In genomic region chr3:136710310-136710906, GRCm38 (mm10) we compare ENCODE assay signal across 21 mouse cellular contexts. TPM values are rescaled to one million over a fixed set of nuclear protein-coding genes. Genes with fewer than 3 reads are reported as not detected.
DNase-seq lines count a peak whose midpoint lies in the region; ATAC-seq and TF ChIP-seq lines count a peak whose summit lies in the region.
"Had no signal": no experiment of that assay in that cellular context is flagged by ENCODE, and none has a peak within 500 bp of the region (broad histone marks: within the 10 kb centered on the region; RNA-seq: fewer than 3 reads in every experiment).

No protein-coding gene starts in this region.

- peaks cover 10% of the 10 kb centered on the region for H3K4me1 ChIP-seq in liver, adult 2 months (ENCODE audit: control insufficient read depth, insufficient read depth, low read length)
- peaks cover 26% of the 10 kb centered on the region for H3K4me1 ChIP-seq in liver, postnatal 0 days (ENCODE audit: insufficient read depth)
- H3K4me1 ChIP-seq in CH12.LX (ENCODE audit: control insufficient read depth in 1 of 2, insufficient read depth in 2 of 2) = peaks cover 24 to 69% of the 10 kb centered on the region in 2 experiments

- WGBS in liver, adult 2 months = 49% methylated on average over 10 of the region's 10 CpGs
- WGBS in liver, postnatal 0 days (ENCODE audit: insufficient replicate concordance) = 53% methylated on average over 10 of the region's 10 CpGs

- no peak overlapping the region for H3K9ac ChIP-seq in liver, adult 2 months (ENCODE audit: low read depth, low read length)
- no peak overlapping the region for H3K9ac ChIP-seq in liver, postnatal 0 days (replicated peaks)
- H3K9ac ChIP-seq in CH12.LX (ENCODE audit: insufficient read depth, low read depth) = peak overlapping the region; percentile 62
- H3K9ac ChIP-seq: embryonic facial prominence, embryonic 12.5 days; forebrain, embryonic 13.5 days; forebrain, embryonic 15.5 days had no signal

- H3K27me3 ChIP-seq in liver, adult 2 months (ENCODE audit: control insufficient read depth, insufficient read depth, low read length) = no peaks in the 10 kb centered on the region
- H3K27me3 ChIP-seq in liver, postnatal 0 days (ENCODE audit: insufficient read depth, low read length) = no peaks in the 10 kb centered on the region
- no peaks in the 10 kb centered on the region for H3K27me3 ChIP-seq in CH12.LX (replicated peaks)
- H3K27me3 ChIP-seq: embryonic facial prominence, embryonic 12.5 days; forebrain, embryonic 13.5 days; forebrain, embryonic 15.5 days; Patski had no signal

- DNase-seq in heart, adult 11 months = peak; percentile 63
- DNase-seq in heart, adult 9 months (ENCODE audit: low spot score in 2 of 2) = no peak
- peak; percentile 25 for DNase-seq in liver, adult 2 months (ENCODE audit: extremely low read depth, low read depth, low spot score)
- DNase-seq in liver, postnatal 0 days = no peak
- DNase-seq in CH12.LX (ENCODE audit: extremely low read depth) = no peak
- DNase-seq in frontal cortex, postnatal 10 days (ENCODE audit: low spot score in 2 of 2) = no peak
- DNase-seq: adrenal gland, adult 8-10 months; adrenal gland, postnatal 14 days; adrenal gland, postnatal 36 days; cerebellum, adult 11-12 months; cerebellum, adult 2 months; cerebellum, adult 9-10 months; cerebellum, postnatal 10 days; cerebellum, postnatal 25 days had no signal

- TF ChIP-seq CTCF in liver, adult 2 months (IDR thresholded peaks at IDR 0.05; ENCODE audit: low read depth, low read length) = no peak
- no peak for TF ChIP-seq CTCF in liver, postnatal 0 days (IDR thresholded peaks at IDR 0.05; ENCODE audit: low read depth)
- no peak for TF ChIP-seq CTCF in CH12.LX (conservative IDR thresholded peaks at IDR 0.05 in 1 of 2, IDR thresholded peaks at IDR 0.05 in 1 of 2; ENCODE audit: low read depth in 2 of 2, low read length in 2 of 2)

- no peaks in the 10 kb centered on the region for H3K36me3 ChIP-seq in liver, adult 2 months (ENCODE audit: control insufficient read depth, insufficient read depth, low read length)
- no peaks in the 10 kb centered on the region for H3K36me3 ChIP-seq in liver, postnatal 0 days (replicated peaks; ENCODE audit: insufficient read depth, low read length)
- H3K36me3 ChIP-seq in CH12.LX (replicated peaks in 1 of 2; ENCODE audit: control insufficient read depth in 1 of 2, insufficient read depth in 1 of 2, low read length in 1 of 2) = peaks cover 0 to 24% of the 10 kb centered on the region in 2 experiments
- H3K36me3 ChIP-seq: embryonic facial prominence, embryonic 10.5 days; embryonic facial prominence, embryonic 12.5 days; forebrain, embryonic 15.5 days had no signal

- no peak overlapping the region for H3K4me3 ChIP-seq in liver, adult 2 months (ENCODE audit: insufficient read depth, low read depth, low read length)
- H3K4me3 ChIP-seq in liver, postnatal 0 days (ENCODE audit: low read depth, low read length) = no peak overlapping the region
- no peak overlapping the region for H3K4me3 ChIP-seq in CH12.LX (replicated peaks in 1 of 3; ENCODE audit: low read depth in 2 of 3, low read length in 2 of 3, poor library complexity in 1 of 3)
- H3K4me3 ChIP-seq: embryonic facial prominence, embryonic 10.5 days; embryonic facial prominence, embryonic 12.5 days; forebrain, embryonic 13.5 days; forebrain, embryonic 15.5 days had no signal

- peaks cover 21% of the 10 kb centered on the region for H3K79me2 ChIP-seq in liver, adult 2 months (ENCODE audit: control insufficient read depth, insufficient read depth, low read length)
- H3K79me2 ChIP-seq in CH12.LX (replicated peaks; ENCODE audit: control insufficient read depth, extremely low read depth, insufficient read depth, poor library complexity, severe bottlenecking) = peaks cover 45% of the 10 kb centered on the region

- in situ Hi-C loops in CH12.LX (cut with MboI; ENCODE audit: low pct_ligation_motif_present, low pct_unique_long_range_greater_than_20kb, low sequenced_read_pairs) = loop anchor here (5.0 kb wide), 1 partner anchor 38 kb away; the partner anchor contains the start of gene Ppp3ca

- TF ChIP-seq EP300 in liver, postnatal 0 days (IDR thresholded peaks at IDR 0.05; ENCODE audit: low read depth) = no peak
- TF ChIP-seq EP300 in CH12.LX (IDR thresholded peaks at IDR 0.05; ENCODE audit: low read length) = peak; percentile 76

- no peak overlapping the region for H3K27ac ChIP-seq in liver, adult 2 months (replicated peaks; ENCODE audit: insufficient read depth, low read depth, low read length)
- no peak overlapping the region for H3K27ac ChIP-seq in liver, postnatal 0 days (ENCODE audit: low read depth)
- no peak overlapping the region for H3K27ac ChIP-seq in CH12.LX (ENCODE audit: insufficient read depth, low read depth)
- H3K27ac ChIP-seq: embryonic facial prominence, embryonic 10.5 days; embryonic facial prominence, embryonic 12.5 days; forebrain, embryonic 13.5 days; forebrain, embryonic 15.5 days had no signal

- no peak; the same call in none of the 2 replicates for TF ChIP-seq RAD21 in CH12.LX (IDR thresholded peaks at IDR 0.05; ENCODE audit: low read depth, low read length)

- H3K4me2 ChIP-seq in liver, postnatal 0 days (ENCODE audit: low read depth, low read length) = no peak overlapping the region
- H3K4me2 ChIP-seq in CH12.LX (ENCODE audit: insufficient read depth, low read depth, poor library complexity, severe bottlenecking) = peak overlapping the region; percentile 69; the same call in 1 of the 2 replicates
- H3K4me2 ChIP-seq: embryonic facial prominence, embryonic 12.5 days; forebrain, embryonic 13.5 days; forebrain, embryonic 15.5 days had no signal

- no peak for TF ChIP-seq POLR2A in liver, adult 2 months (IDR thresholded peaks at IDR 0.05; ENCODE audit: extremely low read depth, insufficient read depth, low read length)
- TF ChIP-seq POLR2A in CH12.LX (IDR thresholded peaks at IDR 0.05; ENCODE audit: low read depth, low read length) = no peak

- dilution Hi-C loops in CH12.LX (cut with MboI; ENCODE audit: extremely low pct_ligation_motif_present, extremely low pct_unique_long_range_greater_than_20kb, low sequenced_read_pairs) = no loop called here

- no peaks in the 10 kb centered on the region for H3K9me3 ChIP-seq in liver, postnatal 0 days (ENCODE audit: low read length)
- H3K9me3 ChIP-seq in CH12.LX (replicated peaks; ENCODE audit: low read length) = no peaks in the 10 kb centered on the region
- H3K9me3 ChIP-seq: embryonic facial prominence, embryonic 10.5 days; embryonic facial prominence, embryonic 12.5 days; forebrain, embryonic 13.5 days; forebrain, embryonic 15.5 days; G1E had no signal

- ATAC-seq in liver, postnatal 0 days = no peak
- ATAC-seq: activated CD4-positive, CD25-positive, alpha-beta regulatory T cell, adult 4 months; forebrain, embryonic 13.5 days; forebrain, embryonic 15.5 days; Patski had no signal

TF ChIP-seq in CH12.LX, 34 proteins besides CTCF, POLR2A, EP300 and RAD21 (continues in another document):
- TF ChIP-seq ELF1 (IDR thresholded peaks at IDR 0.05; ENCODE audit: low read depth, low read length) (no peak), KAT2A (IDR thresholded peaks at IDR 0.05; ENCODE audit: insufficient replicate concordance, low read length) (no peak), E2F4 (IDR thresholded peaks at IDR 0.05; ENCODE audit: insufficient replicate concordance, low read depth, low read length) (no peak), NRF1 (IDR thresholded peaks at IDR 0.05; ENCODE audit: low read depth, low read length) (no peak), CHD2 (IDR thresholded peaks at IDR 0.05; ENCODE audit: low read length) (peak; percentile 45; the same call in 1 of the 2 replicates), ZNF384 (IDR thresholded peaks at IDR 0.05; ENCODE audit: low read depth, low read length) (no peak), ZKSCAN1 (IDR thresholded peaks at IDR 0.05; ENCODE audit: borderline replicate concordance, low read depth, low read length) (no peak), ETS1 (conservative IDR thresholded peaks at IDR 0.05; ENCODE audit: low read depth, low read length) (peak; percentile 52), POLR2AphosphoS2 (IDR thresholded peaks at IDR 0.05; ENCODE audit: low read depth, low read length) (no peak), CHD1 (IDR thresholded peaks at IDR 0.05; ENCODE audit: low read depth, low read length) (0 out of 2 replicates have a peak, but pooled peaks have one; percentile 87), UBTF (IDR thresholded peaks at IDR 0.05; ENCODE audit: low read depth, low read length) (no peak), SIN3A (IDR thresholded peaks at IDR 0.05; ENCODE audit: low read length) (peak; percentile 78), SMC3 (IDR thresholded peaks at IDR 0.05; ENCODE audit: low read depth, low read length) (no peak), NELFE (IDR thresholded peaks at IDR 0.05; ENCODE audit: low read depth, low read length) (peak; percentile 28; the same call in 1 of the 2 replicates), BHLHE40 (IDR thresholded peaks at IDR 0.05; ENCODE audit: low read depth, low read length) (peak; percentile 63), JUN (IDR thresholded peaks at IDR 0.05; ENCODE audit: insufficient read depth, low read depth, low read length) (no peak), MYC (IDR thresholded peaks at IDR 0.05; ENCODE audit: low read depth, low read length) (peak; percentile 31; the same call in 1 of the 2 replicates), MEF2A (IDR thresholded peaks at IDR 0.05; ENCODE audit: borderline replicate concordance, low read depth, low read length) (peak; percentile 50), ZMIZ1 (IDR thresholded peaks at IDR 0.05; ENCODE audit: low read depth, low read length) (no peak), USF2 (conservative IDR thresholded peaks at IDR 0.05; ENCODE audit: low read depth, low read length) (no peak), JUND (conservative IDR thresholded peaks at IDR 0.05; ENCODE audit: low read depth, low read length) (peak; percentile 60), IRF4 (IDR thresholded peaks at IDR 0.05; ENCODE audit: low read depth, low read length) (peak; percentile 57), TBP (conservative IDR thresholded peaks at IDR 0.05; ENCODE audit: low read depth, low read length) (0 out of 2 replicates have a peak, but pooled peaks have one; percentile 4), RCOR1 (conservative IDR thresholded peaks at IDR 0.05; ENCODE audit: low read depth, low read length) (peak; percentile 86; the same call in 1 of the 2 replicates), GABPA (IDR thresholded peaks at IDR 0.05; ENCODE audit: insufficient replicate concordance, low read depth, low read length) (no peak), MAFK (IDR thresholded peaks at IDR 0.05; ENCODE audit: insufficient replicate concordance, low read length) (peak; percentile 62; the same call in 1 of the 2 replicates)

RNA-seq across cellular contexts. Expression of gene Ppp3ca, which starts 40.5 kb away (rescaled TPM):
- 21.7 and 23.0 TPM in 2 replicates for total RNA-seq in liver, adult 2 months (2014; rRNA removed)
- polyA plus RNA-seq in liver, adult 2 months (2012; rRNA removed) = 9.0 and 9.8 TPM in 2 replicates
- 21.6 and 23.7 TPM in 2 replicates for polyA plus RNA-seq in liver, postnatal 0 days (2015; fragmentation: Nextera tagmentation; extraction: Ambion mirVana)
- total RNA-seq in CH12.LX (2012; rRNA removed) = 63.4 and 71.7 TPM in 2 replicates
- 143 and 153 TPM in 2 replicates for total RNA-seq in CH12.LX (2014; rRNA removed)
- 130 and 134 TPM in 2 replicates for polyA plus RNA-seq in CH12.LX (2012; ENCODE audit: insufficient read length, low read depth)

Comparison
In these comparisons a context has a peak if more than half of its experiments do, and no peak if none do; other contexts are left out.
1. DNase-seq: peak in heart, adult 11 months (single experiment) and liver, adult 2 months (single experiment); none in heart, adult 9 months (0 of 2), liver, postnatal 0 days (single experiment), CH12.LX (single experiment) and frontal cortex, postnatal 10 days (0 of 2).